Mouse (Mus musculus): ENCODE data around the gene Exosc7.

Exosc7 gene

GRCm38 (mm10) chr9:123112805-123113521 lies at the start of gene Exosc7, which contains the start of gene Zdhhc3:
Gene Exosc7, plus strand, starts transcription at chr9:123113215.
Gene Zdhhc3, minus strand, starts transcription at chr9:123113205.
- DNase-seq, result peak; percentile 95

GRCm38 (mm10) chr9:123079149-123079548 lies 33.9 kb upstream of the Exosc7 start:
- DNase-seq, result no peak

GRCm38 (mm10) chr9:123080355-123080754 lies 32.7 kb upstream of the Exosc7 start:
- no peak for DNase-seq

- DNase-seq, result no peak
Observed at GRCm38 (mm10) chr9:123080796-123081195, 32.2 kb upstream of the Exosc7 start.

GRCm38 (mm10) chr9:123085373-123085772 lies 27.6 kb upstream of the Exosc7 start:
- DNase-seq, result no peak

- no peak for DNase-seq
Observed at GRCm38 (mm10) chr9:123087558-123087957, 25.5 kb upstream of the Exosc7 start.

- no peak for DNase-seq
Observed at GRCm38 (mm10) chr9:123090844-123091243, 22.2 kb upstream of the Exosc7 start.

GRCm38 (mm10) chr9:123099631-123100455 lies 13.2 kb upstream of the Exosc7 start:
- no peak for DNase-seq

- no peak for DNase-seq
Observed at GRCm38 (mm10) chr9:123103425-123103824, 9.6 kb upstream of the Exosc7 start.

GRCm38 (mm10) chr9:123104362-123104761 lies 8.7 kb upstream of the Exosc7 start:
- no peak for DNase-seq

GRCm38 (mm10) chr9:123107186-123107585 lies 5.8 kb upstream of the Exosc7 start:
- DNase-seq, result no peak

- DNase-seq, result no peak
Observed at GRCm38 (mm10) chr9:123109188-123109587, 3.8 kb upstream of the Exosc7 start.

- DNase-seq, result no peak
Observed at GRCm38 (mm10) chr9:123111751-123112221, 1.2 kb upstream of the Exosc7 start.

- peak in 1 of 2 experiments; percentile 14 for DNase-seq
Observed at GRCm38 (mm10) chr9:123113931-123114330, 916 bp downstream of the Exosc7 start.

- no peak for DNase-seq
Observed at GRCm38 (mm10) chr9:123115566-123115965, 2.6 kb downstream of the Exosc7 start.

GRCm38 (mm10) chr9:123123017-123123416 lies 10.0 kb downstream of the Exosc7 start:
- no peak for DNase-seq

GRCm38 (mm10) chr9:123123571-123124412 lies 10.8 kb downstream of the Exosc7 start:
- DNase-seq, result peak in 1 of 2 experiments; percentile 22

- DNase-seq, result no peak
Observed at GRCm38 (mm10) chr9:123124413-123124981, 11.5 kb downstream of the Exosc7 start.

- DNase-seq, result no peak
Observed at GRCm38 (mm10) chr9:123127663-123128062, 14.6 kb downstream of the Exosc7 start.

GRCm38 (mm10) chr9:123132994-123133393 lies 20.0 kb downstream of the Exosc7 start:
- no peak for DNase-seq

GRCm38 (mm10) chr9:123136953-123137682 lies 24.1 kb downstream of the Exosc7 start:
- DNase-seq, result no peak

Data from cerebellum, postnatal 25 days (tissue).